Mouse (Mus musculus): ENCODE data around the gene Tex44.

- TF ChIP-seq POLR2A (IDR thresholded peaks at IDR 0.05; ENCODE audit: borderline replicate concordance, extremely low read depth, insufficient read depth, insufficient read length, poor library complexity, severe bottlenecking), result no peak
- no peak for TF ChIP-seq CTCF (IDR thresholded peaks at IDR 0.05; ENCODE audit: borderline replicate concordance, extremely low read depth, insufficient read depth, insufficient read length)
Measured at GRCm38 (mm10) chr1:86376354-86376753, 49.8 kb upstream of the Tex44 start.
